Mouse (Mus musculus): Measurements from ENCODE around the gene Chek2.

Gene Chek2

GRCm38 (mm10) chr5:110839678-110840365, at the start of gene Chek2, which contains the start of gene Hscb:
Gene Chek2, plus strand, starts transcription at chr5:110839979.
Gene Hscb, minus strand, starts transcription at chr5:110839777.
- peak; percentile 100 for DNase-seq

- no peak for DNase-seq
Measured at GRCm38 (mm10) chr5:110794363-110794762, 45.4 kb upstream of the Chek2 start.

DNA sequence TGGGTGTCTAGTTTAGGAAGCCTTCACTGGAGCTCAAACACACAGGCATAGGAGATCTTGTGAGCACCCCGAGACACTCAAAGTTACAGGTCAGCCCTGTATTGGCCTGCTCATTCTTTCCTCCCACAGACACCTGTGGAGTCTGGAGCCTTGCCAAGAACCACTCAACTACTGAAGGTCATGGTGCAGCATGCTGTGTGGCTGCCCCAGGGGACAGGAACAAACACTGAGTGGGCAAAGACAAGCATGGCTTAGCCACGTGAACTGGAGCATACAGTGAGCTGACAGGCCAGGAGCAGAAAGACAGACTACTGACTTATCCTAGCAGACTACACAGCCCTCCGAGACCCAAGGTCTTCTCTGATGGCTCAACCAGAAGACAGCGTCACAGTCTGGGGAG, 42.1 kb upstream of the Chek2 start:
- peak; percentile 94 for DNase-seq

- peak; percentile 86 for DNase-seq
Measured at GRCm38 (mm10) chr5:110801036-110801624, 38.6 kb upstream of the Chek2 start.

- DNase-seq = peak; percentile 95
Measured at GRCm38 (mm10) chr5:110802186-110802585, 37.6 kb upstream of the Chek2 start.

- no peak for DNase-seq
Measured at GRCm38 (mm10) chr5:110802809-110803208, 37.0 kb upstream of the Chek2 start.

- no peak for DNase-seq
Measured at GRCm38 (mm10) chr5:110804012-110804743, 35.6 kb upstream of the Chek2 start.

DNA sequence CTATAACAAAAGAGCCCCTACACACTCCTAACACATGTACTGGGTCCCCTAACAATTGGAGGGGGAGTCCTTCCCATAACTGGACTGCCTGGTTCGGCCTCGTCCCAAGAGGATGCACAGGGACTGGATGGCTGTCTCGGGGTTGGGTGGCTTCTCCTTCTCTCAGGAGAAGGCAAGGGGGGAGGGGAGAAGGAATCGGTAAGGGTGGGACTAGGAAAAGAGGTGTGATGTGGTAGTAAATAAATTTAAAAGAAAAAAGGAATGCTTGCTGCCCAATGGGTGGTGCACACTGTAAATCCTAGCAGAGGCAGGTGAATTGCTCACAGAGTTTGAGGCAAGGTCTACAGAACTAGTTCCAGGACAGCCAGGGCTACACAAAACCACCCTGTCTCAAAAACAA, 33.6 kb upstream of the Chek2 start:
- no peak for DNase-seq

GRCm38 (mm10) chr5:110806676-110807075, 33.1 kb upstream of the Chek2 start:
- peak; percentile 94 for DNase-seq

DNA sequence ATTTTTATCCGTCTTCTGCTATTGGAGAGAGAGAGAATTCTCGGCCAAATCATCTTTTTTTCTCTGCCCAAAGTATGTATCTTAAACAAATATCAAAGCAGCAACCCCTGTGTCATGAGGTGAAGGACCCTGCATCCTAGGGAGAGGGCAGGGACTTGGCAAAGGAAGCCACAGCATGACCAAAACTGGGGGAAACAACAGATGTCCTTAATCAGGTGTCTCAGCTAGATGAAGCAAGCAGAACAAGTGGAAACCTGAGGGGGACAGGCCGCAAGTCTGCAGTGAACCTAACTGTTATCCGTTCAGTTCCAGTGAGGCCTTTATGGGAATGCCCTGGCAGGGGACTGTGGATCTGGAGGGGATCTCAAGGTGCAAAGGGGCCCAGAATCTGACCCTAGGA, 32.3 kb upstream of the Chek2 start:
- peak; percentile 92 for DNase-seq

GRCm38 (mm10) chr5:110808061-110808631, 31.6 kb upstream of the Chek2 start:
- peak; percentile 99 for DNase-seq

- DNase-seq = peak; percentile 96
Measured at GRCm38 (mm10) chr5:110808821-110809666, 30.7 kb upstream of the Chek2 start.

DNA sequence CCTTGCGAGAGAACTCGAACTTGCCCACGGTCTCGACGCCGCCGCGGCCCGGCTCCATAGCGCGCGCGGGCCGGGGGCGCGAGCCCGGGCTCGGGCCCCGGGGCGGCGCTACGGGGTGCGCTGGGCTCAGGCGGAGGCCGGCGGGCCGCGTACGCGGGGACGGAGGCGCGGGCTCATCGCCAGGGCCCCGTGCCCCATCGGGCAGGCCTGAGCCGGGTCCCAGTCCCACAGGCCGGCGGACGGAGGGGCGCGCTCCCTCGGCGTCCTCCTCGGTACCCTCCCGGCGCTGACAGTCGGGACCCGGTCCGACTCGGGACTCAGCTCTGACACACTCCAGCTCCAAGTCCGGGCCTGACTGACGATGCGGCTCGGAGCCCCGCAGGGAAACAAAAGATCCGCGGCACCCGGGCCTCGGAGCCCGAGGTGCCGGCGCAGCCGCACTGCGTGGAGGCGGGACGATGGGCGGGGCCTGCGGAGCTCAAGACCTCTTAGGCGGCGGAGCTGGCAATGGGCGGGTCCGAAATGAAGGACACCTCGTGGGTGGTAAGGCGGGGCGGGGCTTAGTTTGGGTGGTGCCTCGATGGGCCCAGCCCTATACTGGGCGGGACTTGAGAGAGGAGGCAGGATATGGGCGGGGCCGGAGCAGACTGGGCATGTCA, 30.0 kb upstream of the Chek2 start, which contains the start of gene Ulk1:
Ulk1 (minus strand) TSS at position 431 of the 659 bp plus-strand sequence.
- DNase-seq = peak; percentile 100

GRCm38 (mm10) chr5:110824421-110824820, 15.4 kb upstream of the Chek2 start:
- peak; percentile 73 for DNase-seq

DNA sequence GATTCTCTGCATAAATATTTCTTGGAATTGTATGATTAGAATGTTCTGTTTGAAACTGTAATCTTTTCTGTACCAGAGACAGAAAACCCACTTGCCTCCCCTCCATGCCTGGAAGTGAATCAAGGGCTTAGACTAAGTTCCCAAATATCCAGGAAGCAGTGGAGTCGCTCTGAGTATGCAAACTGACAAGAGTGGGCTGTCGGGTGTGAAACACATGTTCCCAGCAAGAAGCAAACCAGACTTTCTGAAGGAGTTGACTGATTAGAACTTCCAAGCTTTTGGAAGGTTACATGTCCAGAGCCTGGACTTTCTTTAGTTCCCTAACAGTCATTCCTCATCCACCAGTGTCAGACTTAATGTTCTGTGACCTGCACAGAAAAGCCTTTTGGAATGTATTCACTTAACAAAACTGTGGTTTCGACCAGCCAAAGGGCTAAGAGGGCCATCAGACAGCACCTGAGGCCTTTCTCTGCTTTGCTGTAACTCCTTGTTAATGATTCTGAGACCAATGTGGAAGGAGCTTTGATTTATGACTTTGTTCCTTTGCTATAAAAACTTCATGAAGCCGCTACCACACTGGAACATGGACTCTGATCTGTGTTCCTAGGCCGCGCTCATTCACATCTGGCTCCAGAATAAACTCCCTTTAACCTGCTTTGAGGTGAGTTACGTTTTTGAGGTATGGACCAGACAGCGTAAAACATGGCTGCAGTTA, 12.8 kb upstream of the Chek2 start:
- peak; percentile 73 for DNase-seq

- no peak for DNase-seq
Measured at GRCm38 (mm10) chr5:110827576-110827975, 12.2 kb upstream of the Chek2 start.

- peak; percentile 67 for DNase-seq
Measured at GRCm38 (mm10) chr5:110831036-110831720, 8.6 kb upstream of the Chek2 start.

DNA sequence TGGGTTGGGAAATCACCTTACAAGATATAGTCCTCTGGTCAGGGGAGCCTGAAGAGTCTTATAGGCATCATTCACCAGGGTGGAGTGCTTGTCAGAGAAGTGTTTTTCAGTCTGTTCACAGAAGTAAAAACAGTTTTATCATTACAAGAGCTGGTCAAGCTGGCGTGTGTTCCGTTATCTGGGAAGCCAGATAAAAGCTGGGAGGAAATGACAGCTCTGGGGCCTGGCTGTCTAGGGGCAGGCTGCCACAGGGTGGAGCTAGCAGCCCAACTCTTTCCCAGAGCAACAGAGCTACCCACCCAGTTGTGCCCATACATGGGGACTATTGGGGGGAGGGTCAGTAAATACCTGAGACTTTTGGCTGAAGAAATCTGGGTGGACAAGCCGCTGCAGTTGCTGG, 3.8 kb upstream of the Chek2 start:
- DNase-seq = peak; percentile 96

- DNase-seq = peak; percentile 76
Measured at GRCm38 (mm10) chr5:110838016-110838415, 1.8 kb upstream of the Chek2 start.

GRCm38 (mm10) chr5:110839038-110839677, 621 bp upstream of the Chek2 start:
- DNase-seq = no peak

Measured in heart, adult 11 months (tissue).